30 mouse cellular contexts compared by ENCODE assay signal in genomic region chr2:18094319-18094718, GRCm38 (mm10). TPM values are rescaled to one million over a fixed set of nuclear protein-coding genes. Genes with fewer than 3 reads are reported as not detected.
DNase-seq lines count a peak whose midpoint lies in the region; ATAC-seq and TF ChIP-seq lines count a peak whose summit lies in the region.
"Had no signal": no experiment of that assay in that cellular context is flagged by ENCODE, and none has a peak within 500 bp of the region (broad histone marks: within the 10 kb centered on the region; RNA-seq: fewer than 3 reads in every experiment).

No protein-coding gene starts in this region.

- no peak overlapping the region for H3K4me3 ChIP-seq in heart, embryonic 16.5 days (ENCODE audit: low read length)
- H3K4me3 ChIP-seq in ES-E14 (ENCODE audit: insufficient read depth in 1 of 2, low read depth in 1 of 2, low read length in 2 of 2, poor library complexity in 1 of 2, severe bottlenecking in 1 of 2) = no peak overlapping the region
- H3K4me3 ChIP-seq: forebrain, embryonic 13.5 days; heart, adult 2 months; hindbrain, embryonic 12.5 days; kidney, embryonic 15.5 days; limb, embryonic 12.5 days; liver, embryonic 13.5 days; midbrain, embryonic 13.5 days had no signal

- peaks cover 29% of the 10 kb centered on the region for H3K36me3 ChIP-seq in heart, embryonic 16.5 days (ENCODE audit: control insufficient read depth, insufficient read depth)
- peaks cover 7% of the 10 kb centered on the region for H3K36me3 ChIP-seq in ES-E14 (ENCODE audit: control insufficient read depth, insufficient read depth, low read length, poor library complexity, severe bottlenecking)

- intact Hi-C loops in heart, postnatal 10 days (cut with DNase I) = no loop called here
- intact Hi-C loops in heart, postnatal 25 days (cut with DNase I) = no loop called here

- no peaks in the 10 kb centered on the region for H3K27me3 ChIP-seq in heart, embryonic 16.5 days (ENCODE audit: control insufficient read depth, insufficient read depth, low read length)
- H3K27me3 ChIP-seq: forebrain, embryonic 13.5 days; hindbrain, embryonic 12.5 days; kidney, embryonic 15.5 days; limb, embryonic 12.5 days; liver, embryonic 13.5 days; midbrain, embryonic 13.5 days had no signal

- no peaks in the 10 kb centered on the region for H3K9me3 ChIP-seq in heart, embryonic 16.5 days (replicated peaks; ENCODE audit: control insufficient read depth, low read length)
- H3K9me3 ChIP-seq in ES-E14 (ENCODE audit: control insufficient read depth, insufficient read depth, low read depth, low read length) = no peaks in the 10 kb centered on the region
- H3K9me3 ChIP-seq: forebrain, embryonic 13.5 days; G1E; hindbrain, embryonic 12.5 days; kidney, embryonic 15.5 days; limb, embryonic 12.5 days; liver, embryonic 13.5 days; midbrain, embryonic 13.5 days had no signal

- no peak overlapping the region for H3K4me2 ChIP-seq in heart, embryonic 16.5 days (ENCODE audit: low read depth, low read length)
- H3K4me2 ChIP-seq: forebrain, embryonic 13.5 days; hindbrain, embryonic 12.5 days; kidney, embryonic 15.5 days; limb, embryonic 12.5 days; liver, embryonic 13.5 days; midbrain, embryonic 13.5 days had no signal

- peak; percentile 61 for DNase-seq in heart, adult 11 months
- no peak for DNase-seq in heart, postnatal 10 days
- DNase-seq in heart, postnatal 25 days (ENCODE audit: low spot score) = no peak
- DNase-seq in A20 (ENCODE audit: low read depth, low spot score) = peak; percentile 39
- no peak for DNase-seq in ES-E14 (ENCODE audit: low read depth, low spot score)
- DNase-seq in adipocyte (ENCODE audit: low spot score) = no peak
- no peak for DNase-seq in cerebellum, postnatal 4 days (ENCODE audit: low spot score in 2 of 2)
- DNase-seq: adrenal gland, adult 2 months; adrenal gland, postnatal 36 days; cerebellum, adult 2 months; cerebellum, postnatal 14 days; gastrocnemius, postnatal 25 days; heart, adult 2 months; kidney, postnatal 25 days; liver, embryonic 13.5 days; lung, adult 2 months; lung, postnatal 10 days; thymus, adult 2 months; thymus, postnatal 36 days had no signal

- H3K27ac ChIP-seq in heart, embryonic 16.5 days (ENCODE audit: low read length) = peak overlapping the region; percentile 80
- H3K27ac ChIP-seq in ES-E14 (ENCODE audit: insufficient read depth, low read depth, low read length, poor library complexity, severe bottlenecking) = no peak overlapping the region
- H3K27ac ChIP-seq: forebrain, embryonic 13.5 days; heart, adult 2 months; hindbrain, embryonic 12.5 days; kidney, embryonic 15.5 days; limb, embryonic 12.5 days; liver, embryonic 13.5 days; macrophage; midbrain, embryonic 13.5 days had no signal

- peaks cover 5% of the 10 kb centered on the region; the same call in 1 of the 2 replicates for H3K4me1 ChIP-seq in heart, embryonic 16.5 days (ENCODE audit: control insufficient read depth, insufficient read depth, low read length)
- H3K4me1 ChIP-seq in ES-E14 (ENCODE audit: control insufficient read depth in 2 of 2, insufficient read depth in 2 of 2, low read length in 2 of 2, poor library complexity in 1 of 2) = peaks cover 0 to 3% of the 10 kb centered on the region in 2 experiments; a peak in 1 of 4 replicates
- H3K4me1 ChIP-seq: forebrain, embryonic 13.5 days; hindbrain, embryonic 12.5 days; limb, embryonic 12.5 days; midbrain, embryonic 13.5 days had no signal

- ATAC-seq in heart, embryonic 16.5 days (replicated peaks; ENCODE audit: extremely low read depth, insufficient read depth, low FRiP score) = no peak
- ATAC-seq: forebrain, embryonic 13.5 days; intestine, postnatal 0 days; midbrain, embryonic 13.5 days had no signal

- in situ Hi-C loops in ES-E14 (cut with MboI; ENCODE audit: low sequenced_read_pairs in 2 of 2, unreplicated experiment in 2 of 2) = no loop called here

- no peak overlapping the region for H3K9ac ChIP-seq in heart, embryonic 16.5 days (ENCODE audit: low read length)
- no peak overlapping the region for H3K9ac ChIP-seq in ES-E14 (ENCODE audit: insufficient read depth, low read depth, low read length, poor library complexity, severe bottlenecking)
- H3K9ac ChIP-seq: forebrain, embryonic 13.5 days; hindbrain, embryonic 12.5 days; kidney, embryonic 15.5 days; limb, embryonic 12.5 days; liver, embryonic 13.5 days; midbrain, embryonic 13.5 days had no signal

TF ChIP-seq in ES-E14, 5 proteins besides CTCF, POLR2A, EP300 and RAD21:
- no peak for TF ChIP-seq ZC3H11A (IDR thresholded peaks at IDR 0.05; ENCODE audit: borderline replicate concordance, low read depth, low read length)
- TF ChIP-seq MAFK (IDR thresholded peaks at IDR 0.05; ENCODE audit: insufficient read depth, low read depth, low read length) = 0 out of 2 replicates have a peak, but pooled peaks have one; percentile 19
- TF ChIP-seq ZNF384 (IDR thresholded peaks at IDR 0.05; ENCODE audit: low read depth, low read length) = no peak

RNA-seq across cellular contexts. Expression of gene Mllt10, which starts 39.3 kb away (rescaled TPM):
- 10 to 100 TPM; 40.6 to 43.1 TPM for total RNA-seq in heart, postnatal 10 days (2021)
- polyA plus RNA-seq in heart, embryonic 16.5 days (2015; fragmentation: Nextera tagmentation; extraction: Ambion mirVana) = 40.7 and 44.5 TPM in 2 replicates
- 10 to 100 TPM; 32.6 to 35.1 TPM for total RNA-seq in heart, postnatal 25 days (2021)
- total RNA-seq in ES-E14 (2012; rRNA removed) = 39.7 and 40.7 TPM in 2 replicates

RNA-seq across cellular contexts. Expression of gene Skida1, which starts 45.5 kb away (rescaled TPM):
- 1 to 10 TPM; 4.8 to 5.7 TPM for total RNA-seq in heart, postnatal 10 days (2021)
- polyA plus RNA-seq in heart, embryonic 16.5 days (2015; fragmentation: Nextera tagmentation; extraction: Ambion mirVana) = 3.9 TPM in 2 replicates
- total RNA-seq in heart, postnatal 25 days (2021) = 1 to 10 TPM; 3.3 to 4.0 TPM
- total RNA-seq in ES-E14 (2012; rRNA removed) = 0.63 and 2.6 TPM in 2 replicates
- total RNA-seq: megakaryocyte-erythroid progenitor cell, adult 5-6 weeks; monocyte, adult 5-6 weeks had no signal
- polyA plus RNA-seq: macrophage had no signal

RNA-seq across cellular contexts. Expression of gene A930004D18Rik, which starts 56.8 kb away (rescaled TPM):
- 1 to 10 TPM; 3.0 to 4.2 TPM for total RNA-seq in heart, postnatal 10 days (2021)
- polyA plus RNA-seq in heart, embryonic 16.5 days (2015; fragmentation: Nextera tagmentation; extraction: Ambion mirVana) = 9.4 and 9.5 TPM in 2 replicates
- 1 to 10 TPM; 3.5 to 3.8 TPM for total RNA-seq in heart, postnatal 25 days (2021)
- 1.9 and 6.2 TPM in 2 replicates for total RNA-seq in ES-E14 (2012; rRNA removed)
- total RNA-seq: megakaryocyte-erythroid progenitor cell, adult 5-6 weeks had no signal

Comparison
In these comparisons a context has a peak if more than half of its experiments do, and no peak if none do; other contexts are left out.
1. DNase-seq: peak in heart, adult 11 months (single experiment) and A20 (single experiment); none in heart, postnatal 10 days (0 of 2), heart, postnatal 25 days (single experiment), ES-E14 (single experiment), adipocyte (single experiment) and cerebellum, postnatal 4 days (0 of 2).